ENCODE assay signal across 10 mouse cellular contexts in genomic region chr4:97840227-97841062, GRCm38 (mm10).
DNase-seq lines count a peak whose midpoint lies in the region; ATAC-seq and TF ChIP-seq lines count a peak whose summit lies in the region.
"Had no signal": no experiment of that assay in that cellular context is flagged by ENCODE, and none has a peak within 500 bp of the region (broad histone marks: within the 10 kb centered on the region; RNA-seq: fewer than 3 reads in every experiment).

No protein-coding gene starts in this region.

- H3K36me3 ChIP-seq in midbrain, embryonic 13.5 days: no peaks in the 10 kb centered on the region
- H3K36me3 ChIP-seq in midbrain, postnatal 0 days (ENCODE audit: insufficient read depth, low read length): no peaks in the 10 kb centered on the region
- no peaks in the 10 kb centered on the region for H3K36me3 ChIP-seq in kidney, embryonic 15.5 days
- no peaks in the 10 kb centered on the region for H3K36me3 ChIP-seq in neural tube, embryonic 15.5 days
- H3K36me3 ChIP-seq: stomach, embryonic 15.5 days had no signal

- H3K27me3 ChIP-seq in midbrain, embryonic 13.5 days: peaks cover 80% of the 10 kb centered on the region
- H3K27me3 ChIP-seq in midbrain, postnatal 0 days (ENCODE audit: insufficient read depth, low read length): no peaks in the 10 kb centered on the region; the same call in 1 of the 2 replicates
- H3K27me3 ChIP-seq in kidney, embryonic 15.5 days: peaks cover 43% of the 10 kb centered on the region
- H3K27me3 ChIP-seq in neural tube, embryonic 15.5 days (replicated peaks): no peaks in the 10 kb centered on the region
- H3K27me3 ChIP-seq: stomach, embryonic 15.5 days had no signal

- DNase-seq in gastrocnemius, adult 2 months: no peak
- no peak for DNase-seq in gastrocnemius, postnatal 36 days
- DNase-seq in midbrain, postnatal 0 days (ENCODE audit: low spot score): no peak
- no peak for DNase-seq in right cerebral cortex, postnatal 4 days
- no peak for DNase-seq in left cerebral cortex, postnatal 25 days (ENCODE audit: low spot score in 2 of 2)
- DNase-seq: gastrocnemius, postnatal 25 days had no signal

- H3K9ac ChIP-seq in midbrain, embryonic 13.5 days (replicated peaks): no peak overlapping the region
- no peak overlapping the region for H3K9ac ChIP-seq in midbrain, postnatal 0 days (replicated peaks; ENCODE audit: low read length, poor library complexity, severe bottlenecking)
- H3K9ac ChIP-seq in kidney, embryonic 15.5 days: no peak overlapping the region
- no peak overlapping the region for H3K9ac ChIP-seq in neural tube, embryonic 15.5 days (replicated peaks)
- H3K9ac ChIP-seq: stomach, embryonic 15.5 days had no signal

- H3K27ac ChIP-seq in gastrocnemius, adult 2 months: peak overlapping the region; percentile 12; the same call in 1 of the 2 replicates
- H3K27ac ChIP-seq in midbrain, embryonic 13.5 days: no peak overlapping the region
- no peak overlapping the region for H3K27ac ChIP-seq in midbrain, postnatal 0 days (ENCODE audit: low read depth, low read length)
- H3K27ac ChIP-seq in kidney, embryonic 15.5 days: peak overlapping the region; percentile 82
- peak overlapping the region; percentile 69 for H3K27ac ChIP-seq in neural tube, embryonic 15.5 days (replicated peaks)

- peaks cover 60% of the 10 kb centered on the region for H3K4me1 ChIP-seq in midbrain, embryonic 13.5 days (replicated peaks)
- 0 out of 2 replicates have a peak, but pooled peaks cover 4% of the 10 kb centered on the region for H3K4me1 ChIP-seq in midbrain, postnatal 0 days (ENCODE audit: insufficient read depth, low read length)
- H3K4me1 ChIP-seq in kidney, embryonic 15.5 days: peaks cover 33% of the 10 kb centered on the region
- peaks cover 58% of the 10 kb centered on the region for H3K4me1 ChIP-seq in neural tube, embryonic 15.5 days

- no peak for TF ChIP-seq CTCF in gastrocnemius, adult 2 months (IDR thresholded peaks at IDR 0.05)
- TF ChIP-seq CTCF in midbrain, postnatal 0 days (IDR thresholded peaks at IDR 0.05): no peak

- H3K4me3 ChIP-seq in gastrocnemius, adult 2 months: no peak overlapping the region
- no peak overlapping the region for H3K4me3 ChIP-seq in midbrain, embryonic 13.5 days (replicated peaks)
- H3K4me3 ChIP-seq in midbrain, postnatal 0 days (ENCODE audit: low read depth, low read length): no peak overlapping the region
- H3K4me3 ChIP-seq in kidney, embryonic 15.5 days (replicated peaks): no peak overlapping the region
- no peak overlapping the region for H3K4me3 ChIP-seq in neural tube, embryonic 15.5 days (replicated peaks)
- H3K4me3 ChIP-seq: stomach, embryonic 15.5 days had no signal

- 0 out of 2 replicates have a peak, but pooled peaks have one; percentile 9 for ATAC-seq in midbrain, embryonic 13.5 days
- ATAC-seq in midbrain, postnatal 0 days (ENCODE audit: low FRiP score): no peak
- ATAC-seq in kidney, embryonic 15.5 days (replicated peaks; ENCODE audit: low FRiP score): peak; percentile 71
- ATAC-seq in neural tube, embryonic 15.5 days (ENCODE audit: low FRiP score): peak; percentile 42; the same call in 1 of the 2 replicates

- H3K9me3 ChIP-seq in midbrain, embryonic 13.5 days: no peaks in the 10 kb centered on the region
- H3K9me3 ChIP-seq in midbrain, postnatal 0 days (ENCODE audit: low read length): no peaks in the 10 kb centered on the region
- H3K9me3 ChIP-seq in kidney, embryonic 15.5 days (replicated peaks): no peaks in the 10 kb centered on the region
- no peaks in the 10 kb centered on the region for H3K9me3 ChIP-seq in neural tube, embryonic 15.5 days (replicated peaks)
- H3K9me3 ChIP-seq: stomach, embryonic 15.5 days had no signal

- 23% methylated on average over 8 of the region's 8 CpGs for WGBS in midbrain, embryonic 13.5 days
- 36% methylated on average over 8 of the region's 8 CpGs for WGBS in midbrain, postnatal 0 days
- 25% methylated on average over 8 of the region's 8 CpGs for WGBS in kidney, embryonic 15.5 days
- WGBS in neural tube, embryonic 15.5 days: 16% methylated on average over 8 of the region's 8 CpGs

- H3K4me2 ChIP-seq in midbrain, embryonic 13.5 days (replicated peaks): no peak overlapping the region
- no peak overlapping the region for H3K4me2 ChIP-seq in midbrain, postnatal 0 days (ENCODE audit: low read depth, low read length, poor library complexity, severe bottlenecking)
- H3K4me2 ChIP-seq in kidney, embryonic 15.5 days: peak overlapping the region; percentile 28; the same call in 1 of the 2 replicates
- no peak overlapping the region for H3K4me2 ChIP-seq in neural tube, embryonic 15.5 days
- H3K4me2 ChIP-seq: stomach, embryonic 15.5 days had no signal

- intact Hi-C loops in gastrocnemius, adult 2 months (cut with DNase I): no loop called here
- intact Hi-C loops in gastrocnemius, postnatal 36 days (cut with DNase I): no loop called here
- intact Hi-C loops in left cerebral cortex, postnatal 25 days (cut with DNase I): no loop called here

Comparison
In these comparisons a context has a peak if more than half of its experiments do, and no peak if none do; other contexts are left out.
1. H3K27ac ChIP-seq: peak in gastrocnemius, adult 2 months (single experiment), kidney, embryonic 15.5 days (single experiment) and neural tube, embryonic 15.5 days (single experiment); none in midbrain, embryonic 13.5 days (single experiment) and midbrain, postnatal 0 days (single experiment).